Mouse (Mus musculus): ENCODE results near the gene Kyat1.

Gene Kyat1

DNA sequence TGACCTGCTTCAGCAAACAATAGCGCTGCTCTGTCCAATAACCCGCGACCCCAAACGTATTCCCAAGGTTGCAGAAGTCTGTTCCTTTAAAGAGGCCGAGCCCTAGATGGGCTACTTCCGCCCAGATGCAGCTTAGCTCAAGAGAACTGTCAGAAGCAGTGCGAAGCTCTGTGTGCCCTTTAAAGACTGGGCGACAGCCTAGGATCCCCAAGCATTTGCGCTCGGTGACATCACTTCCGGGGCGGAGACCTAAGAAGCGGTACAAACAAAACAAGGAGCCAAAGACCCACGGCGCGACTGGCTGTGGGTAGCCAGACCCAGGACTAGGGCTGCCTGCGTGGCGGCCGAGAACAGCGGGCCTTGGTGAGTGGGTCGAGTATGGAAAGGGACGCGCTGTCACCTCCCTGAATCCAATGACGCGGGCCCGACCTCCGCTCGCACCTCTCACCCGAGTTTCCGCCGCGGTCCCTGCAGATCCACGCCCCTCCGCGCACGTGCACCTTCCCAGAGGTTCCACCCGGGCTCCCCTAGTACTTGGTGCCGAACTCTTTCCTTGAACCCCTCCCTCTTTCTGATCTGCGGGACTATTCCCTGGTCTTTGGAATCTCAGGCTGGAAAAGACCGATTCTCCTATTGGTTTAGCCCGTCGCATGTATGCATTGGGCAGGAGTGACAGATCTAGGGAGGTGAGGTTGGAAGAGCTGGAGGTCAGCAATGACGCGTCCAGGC is at the start of gene Kyat1:
Kyat1 (minus strand) TSS at position 219 of the 729 bp plus-strand sequence.
- DNase-seq (ENCODE audit: low read depth, low spot score) = peak; percentile 94

DNA sequence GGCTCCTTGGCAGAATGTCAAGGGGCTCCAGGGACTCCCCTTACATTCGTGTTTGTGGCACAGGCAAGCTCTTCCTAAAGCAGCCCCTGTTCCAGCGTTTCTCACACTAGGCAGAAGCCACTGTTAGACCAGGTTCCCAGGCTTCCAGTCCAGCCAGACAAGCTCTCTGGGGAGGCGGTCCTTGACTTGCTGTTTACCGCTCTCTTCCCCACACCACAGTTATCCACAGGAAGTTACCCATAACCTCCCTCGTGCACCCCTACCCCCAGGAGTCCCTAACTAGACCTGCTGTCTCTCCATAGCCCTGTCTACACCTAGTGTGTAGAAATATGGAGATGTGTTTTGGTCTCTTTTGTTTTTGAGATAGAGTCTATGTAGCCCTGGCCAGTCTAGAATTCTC is 48.2 kb upstream of the Kyat1 start:
- DNase-seq (ENCODE audit: low read depth, low spot score) = no peak

DNA sequence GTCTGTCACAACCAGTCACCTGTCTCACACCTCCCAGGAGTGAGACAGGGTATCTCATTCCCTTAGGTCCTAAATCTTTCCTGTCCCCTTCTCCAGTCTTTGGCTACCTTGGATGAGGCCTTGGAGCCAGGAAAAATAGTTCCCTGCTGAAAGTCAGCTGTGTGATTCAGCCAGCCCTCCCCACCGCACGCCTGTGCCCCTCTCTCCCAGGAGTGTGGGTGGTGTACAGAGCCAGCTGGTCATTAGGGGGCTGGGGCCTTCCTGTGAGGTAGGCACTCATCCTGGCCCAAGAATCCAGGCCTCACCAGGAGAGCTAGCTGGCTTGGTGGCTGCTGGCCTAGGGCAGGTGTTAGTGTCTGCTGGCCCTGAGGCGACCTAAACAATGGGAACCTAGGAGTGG is 46.9 kb upstream of the Kyat1 start:
- no peak for DNase-seq (ENCODE audit: low read depth, low spot score)

DNA sequence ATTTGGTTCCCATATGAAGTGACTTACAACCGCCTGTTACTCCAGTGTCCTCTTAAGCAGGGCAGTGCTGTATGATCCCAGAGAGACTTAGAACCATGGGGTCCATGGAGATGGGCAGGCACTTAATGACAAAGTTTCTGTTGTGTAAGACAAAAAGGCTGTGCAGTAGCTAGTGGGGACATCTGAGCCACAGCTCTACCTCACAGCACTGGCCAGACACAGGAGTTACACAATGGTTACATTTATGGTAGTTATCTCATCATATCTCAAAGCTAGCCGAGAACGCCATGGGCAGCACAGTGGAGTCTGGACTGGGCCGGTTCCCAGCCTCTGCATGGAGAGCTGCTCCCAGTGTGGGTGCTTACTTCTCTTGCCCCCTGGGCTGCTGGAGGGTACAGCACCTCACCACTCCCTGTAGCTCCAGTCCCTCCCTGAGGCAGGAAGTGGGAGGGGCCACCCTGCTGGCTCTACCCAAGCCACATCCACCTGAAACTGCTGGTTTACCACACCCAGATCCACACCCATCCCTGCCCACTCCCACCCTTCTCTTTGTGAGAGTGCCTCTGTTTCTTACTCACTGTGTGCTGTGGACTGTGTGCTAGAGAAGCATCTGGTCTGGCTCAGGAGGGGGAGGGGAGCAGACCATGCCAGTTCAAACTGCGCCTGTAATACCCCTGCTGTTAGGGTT is 45.9 kb upstream of the Kyat1 start:
- DNase-seq (ENCODE audit: low read depth, low spot score) = peak; percentile 85

DNA sequence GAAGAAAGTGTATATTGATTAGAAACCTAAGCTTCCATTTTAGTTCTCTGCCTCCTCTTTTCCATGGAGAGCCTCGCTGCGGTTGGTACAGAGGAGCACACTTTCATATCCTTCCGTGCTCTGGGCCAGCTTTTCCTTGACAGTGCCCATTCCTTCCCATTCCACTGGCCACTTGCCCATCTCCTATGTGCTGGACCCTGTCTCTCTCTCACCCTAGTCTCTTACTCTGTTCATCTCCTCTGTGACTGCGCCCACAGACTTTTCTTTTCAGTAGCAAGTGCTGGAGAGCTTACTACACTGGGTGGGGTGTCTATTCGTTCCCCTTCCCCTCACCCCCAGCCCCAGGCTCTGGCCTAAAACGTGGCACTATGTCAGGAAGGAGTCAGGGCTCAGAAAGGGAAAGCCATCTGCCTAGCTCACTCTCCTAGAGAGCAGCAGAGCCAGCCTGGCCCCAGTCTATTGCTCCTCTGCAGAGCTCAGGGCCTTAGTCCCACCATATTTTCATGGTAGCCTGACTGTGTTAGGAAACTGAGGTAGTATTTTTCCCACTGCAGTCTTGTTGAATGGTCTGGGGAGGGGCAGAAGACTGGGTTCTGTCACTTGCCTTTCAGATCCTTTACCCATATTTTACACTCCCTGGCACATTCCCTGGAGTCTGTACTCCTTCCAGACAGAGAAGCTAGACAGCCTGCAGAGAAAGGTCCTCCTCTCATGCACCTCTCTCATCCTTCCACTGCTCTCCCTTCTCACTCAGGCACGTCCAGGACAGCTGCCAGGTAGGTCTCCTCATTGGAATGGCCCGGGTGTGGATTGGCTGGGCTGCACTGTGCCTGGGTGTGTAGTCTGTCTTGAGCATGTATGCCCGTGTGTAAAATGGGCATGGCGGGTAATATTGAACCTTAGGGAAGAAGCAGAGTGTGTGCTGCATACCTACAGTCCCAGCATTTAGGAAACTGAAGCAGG is 44.8 kb upstream of the Kyat1 start:
- no peak for DNase-seq (ENCODE audit: low read depth, low spot score)

DNA sequence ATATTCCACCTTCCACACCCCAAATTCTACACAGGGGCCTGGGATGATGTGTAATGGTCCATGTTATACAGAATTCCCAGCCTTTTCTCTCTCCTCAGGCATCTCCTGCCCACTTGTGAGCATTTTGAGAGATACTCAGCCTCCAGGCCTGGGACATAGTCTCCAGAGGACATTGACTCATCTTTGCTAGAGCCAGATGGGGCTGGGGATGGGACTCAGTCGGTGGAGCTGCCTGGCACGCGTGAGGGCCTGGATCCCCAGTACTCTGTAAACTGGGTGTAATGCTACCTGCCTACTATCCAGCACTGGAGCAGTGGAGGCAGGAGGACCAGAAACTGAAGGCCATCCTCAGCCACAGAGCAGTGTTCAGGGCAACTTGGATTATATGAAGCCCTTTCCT is 43.5 kb upstream of the Kyat1 start:
- no peak for DNase-seq (ENCODE audit: low read depth, low spot score)

DNA sequence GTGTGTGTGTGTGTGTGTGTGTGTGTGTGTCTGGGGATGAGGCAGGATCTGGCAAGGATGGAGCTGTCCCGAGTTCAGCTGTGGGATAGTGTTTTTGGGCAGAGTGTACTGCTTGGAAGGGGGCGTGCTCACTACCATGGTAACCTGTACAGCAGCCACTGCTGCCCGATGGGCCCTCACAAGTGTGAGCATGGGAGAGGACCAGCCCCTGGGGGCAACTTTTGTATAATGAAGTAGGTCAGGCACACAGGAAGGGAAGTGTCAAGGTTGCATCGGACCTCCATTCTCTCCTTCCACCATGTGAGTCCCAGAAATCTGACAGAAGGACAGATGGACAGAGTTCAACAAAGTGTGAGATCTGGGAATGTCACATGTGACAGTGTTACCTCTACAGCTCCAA is 42.0 kb upstream of the Kyat1 start:
- DNase-seq (ENCODE audit: low read depth, low spot score) = no peak

DNA sequence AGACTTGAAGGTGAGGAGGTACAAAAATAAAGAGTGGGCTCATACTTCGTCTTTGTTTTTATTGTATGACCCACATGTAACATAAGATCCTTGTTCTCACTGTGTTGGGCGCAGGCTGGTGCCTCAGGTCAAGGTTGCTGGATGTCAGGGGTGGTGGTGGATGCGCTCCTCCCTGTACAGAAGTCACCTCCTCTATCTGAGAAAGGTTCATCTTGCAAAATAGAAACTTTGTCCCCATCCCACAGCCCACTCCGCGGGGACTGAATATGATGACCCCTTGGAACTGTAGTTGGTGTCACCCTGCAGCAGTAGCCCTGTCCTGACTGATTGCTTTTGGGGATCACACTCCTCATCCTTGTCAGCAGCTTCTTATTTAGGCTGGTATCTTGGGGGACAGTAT is 41.4 kb upstream of the Kyat1 start:
- no peak for DNase-seq (ENCODE audit: low read depth, low spot score)

DNA sequence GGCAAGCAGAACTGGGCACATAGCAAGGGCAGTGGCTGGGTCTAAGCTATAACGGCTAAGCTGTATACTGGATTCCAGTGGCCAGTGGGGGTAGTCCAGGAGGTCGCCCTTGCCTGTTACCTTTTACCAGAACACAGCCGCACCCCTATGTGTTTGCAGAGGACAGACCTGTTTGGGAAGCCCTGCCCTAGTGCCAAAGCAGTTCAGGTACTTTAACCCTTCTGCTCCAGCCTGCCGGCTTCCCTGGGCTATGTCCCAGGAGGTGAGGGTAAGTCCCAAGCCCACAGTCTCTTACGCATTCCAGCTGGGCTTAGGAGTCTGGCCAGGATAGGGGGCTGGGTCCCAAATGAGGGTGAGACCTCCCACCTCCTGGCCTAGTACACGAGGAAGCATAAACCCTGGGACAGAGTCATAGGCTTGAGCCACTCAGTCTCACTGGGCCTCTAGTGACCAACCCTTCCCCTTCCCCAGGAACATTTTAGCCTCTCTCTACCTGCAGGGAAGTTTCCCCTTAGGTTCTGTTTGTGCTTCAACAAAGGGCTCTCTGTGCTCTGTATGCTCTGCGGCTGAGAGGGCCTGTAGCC is 39.0 kb upstream of the Kyat1 start:
- DNase-seq (ENCODE audit: low read depth, low spot score) = no peak

DNA sequence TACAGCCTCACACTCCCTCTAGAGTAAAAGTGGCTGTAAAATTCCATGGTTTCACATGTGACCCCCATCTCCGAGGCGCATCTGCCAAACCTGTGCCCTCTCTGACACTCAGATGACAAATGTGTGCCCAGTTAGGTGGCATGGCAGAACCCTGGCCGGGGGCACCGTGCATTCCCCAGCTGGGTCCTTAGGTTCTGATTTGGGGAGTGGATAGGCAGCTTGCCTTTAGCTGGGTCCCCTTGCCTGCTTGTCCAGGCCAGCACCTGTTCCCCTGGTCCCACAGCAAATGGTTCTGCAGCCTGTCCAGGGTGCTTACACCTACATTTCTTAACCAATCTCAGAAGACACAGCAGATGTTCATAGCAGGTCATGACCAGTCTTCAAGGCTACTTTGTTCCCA is 37.7 kb upstream of the Kyat1 start:
- no peak for DNase-seq (ENCODE audit: low read depth, low spot score)

DNA sequence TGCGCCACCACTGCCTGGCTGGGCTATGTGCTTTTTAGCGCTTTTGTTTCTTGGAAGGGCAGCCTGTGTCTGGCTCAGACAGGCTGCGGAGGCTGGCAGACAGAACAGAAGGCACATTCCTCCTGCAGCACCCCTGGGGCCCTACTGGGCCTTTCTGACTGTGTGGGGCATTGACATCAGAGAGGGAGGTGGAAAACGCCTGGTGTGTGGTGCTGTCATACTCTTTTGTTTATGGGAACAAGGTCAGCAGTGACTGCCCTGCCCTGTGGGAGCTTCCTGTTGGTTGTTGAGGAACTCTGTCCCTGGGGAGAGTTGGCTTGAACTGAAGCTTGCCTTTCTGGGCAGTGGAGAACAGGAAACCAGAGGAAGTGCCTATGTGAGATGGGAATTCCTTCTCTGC is 36.9 kb upstream of the Kyat1 start:
- peak; percentile 94 for DNase-seq (ENCODE audit: low read depth, low spot score)

DNA sequence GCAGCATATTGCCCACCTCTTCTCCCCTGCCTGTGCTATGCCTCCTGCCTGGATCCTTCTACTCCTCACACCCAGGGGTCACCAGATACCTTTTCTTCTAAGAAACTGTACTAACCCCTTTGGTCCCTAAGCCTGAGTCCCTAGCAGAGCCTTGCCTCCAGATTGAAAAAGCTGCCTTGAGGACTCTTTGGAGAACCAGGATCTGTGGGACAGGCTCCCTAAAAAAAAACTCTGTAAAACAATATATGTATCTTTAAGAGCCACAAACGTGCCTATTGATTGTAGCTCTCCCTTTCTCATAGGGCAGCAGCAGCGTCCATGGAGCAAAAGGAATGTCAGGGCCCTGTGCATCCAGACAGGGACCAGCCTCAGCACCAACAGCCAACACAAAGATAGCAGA is 34.6 kb upstream of the Kyat1 start, which contains the start of gene Gm28035:
Gm28035 (plus strand) TSS at position 301 of the 400 bp plus-strand sequence.
- DNase-seq (ENCODE audit: low read depth, low spot score) = no peak

DNA sequence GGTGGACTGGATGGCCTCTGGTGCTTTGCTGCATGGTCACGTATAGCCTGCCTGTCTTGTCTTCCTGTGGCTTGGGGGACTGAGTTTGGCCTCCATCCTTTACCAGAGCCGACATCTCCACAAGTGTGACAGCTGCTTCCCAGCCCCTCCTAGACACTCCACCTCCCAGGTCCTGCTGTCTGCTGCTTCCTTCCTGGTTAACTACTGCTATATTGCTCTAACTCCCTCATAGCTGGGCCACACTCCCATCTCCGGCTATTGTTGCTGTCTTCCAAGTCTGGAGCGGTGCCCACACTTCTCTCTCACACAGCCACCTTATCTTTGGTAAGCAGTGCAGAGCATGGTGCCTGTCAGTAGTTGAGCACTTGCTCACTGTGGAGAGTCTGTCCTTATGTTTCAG is 34.1 kb upstream of the Kyat1 start:
- DNase-seq (ENCODE audit: low read depth, low spot score) = no peak

DNA sequence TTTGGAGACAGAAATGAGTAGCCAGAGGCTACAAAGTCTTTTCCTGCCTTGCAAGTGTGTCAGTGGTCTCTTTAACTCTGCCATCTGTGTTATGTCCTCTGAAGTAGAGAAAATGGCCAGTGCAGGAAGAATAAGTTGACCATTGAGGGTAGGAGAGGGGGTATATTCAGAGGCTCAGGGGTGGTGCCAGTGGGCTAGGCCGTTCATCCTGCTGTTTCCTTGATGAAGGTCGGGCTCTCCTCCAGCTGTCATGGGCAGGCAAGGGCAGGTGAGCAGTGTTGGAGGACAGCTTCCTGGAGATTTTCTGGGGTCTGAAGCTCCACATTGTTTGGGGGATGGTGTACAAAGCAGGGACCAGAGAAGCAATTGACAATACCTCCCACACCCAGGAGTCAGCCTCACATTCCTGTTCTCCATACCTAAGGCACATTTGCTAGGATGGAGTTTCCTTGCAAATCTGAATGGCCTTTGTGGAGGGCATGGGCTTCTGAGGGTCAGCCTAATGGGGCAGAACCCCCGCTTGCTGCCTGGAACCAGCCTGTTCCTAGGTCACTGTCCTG is 33.3 kb upstream of the Kyat1 start:
- no peak for DNase-seq (ENCODE audit: low read depth, low spot score)

DNA sequence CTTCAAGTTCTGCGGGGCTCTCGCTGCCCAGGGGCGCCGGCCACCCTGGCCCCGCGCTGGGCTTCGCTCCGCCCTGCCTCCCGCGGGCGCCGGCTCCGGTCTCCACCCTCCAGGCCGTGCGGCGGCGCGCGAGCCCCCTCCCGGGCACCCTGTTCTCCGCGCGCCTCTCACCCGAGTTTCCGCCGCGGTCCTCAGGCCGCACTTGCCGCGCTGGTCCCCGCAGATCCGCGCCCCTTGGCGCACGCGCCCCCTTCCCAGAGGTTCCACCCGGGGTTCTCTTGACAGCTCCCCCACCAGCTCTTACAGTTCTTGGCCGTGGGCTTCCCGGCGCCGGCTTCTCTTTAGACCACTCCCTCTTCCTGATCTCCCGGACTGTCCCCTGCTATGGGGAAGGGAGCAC is 32.2 kb upstream of the Kyat1 start:
- peak; percentile 73 for DNase-seq (ENCODE audit: low read depth, low spot score)

DNA sequence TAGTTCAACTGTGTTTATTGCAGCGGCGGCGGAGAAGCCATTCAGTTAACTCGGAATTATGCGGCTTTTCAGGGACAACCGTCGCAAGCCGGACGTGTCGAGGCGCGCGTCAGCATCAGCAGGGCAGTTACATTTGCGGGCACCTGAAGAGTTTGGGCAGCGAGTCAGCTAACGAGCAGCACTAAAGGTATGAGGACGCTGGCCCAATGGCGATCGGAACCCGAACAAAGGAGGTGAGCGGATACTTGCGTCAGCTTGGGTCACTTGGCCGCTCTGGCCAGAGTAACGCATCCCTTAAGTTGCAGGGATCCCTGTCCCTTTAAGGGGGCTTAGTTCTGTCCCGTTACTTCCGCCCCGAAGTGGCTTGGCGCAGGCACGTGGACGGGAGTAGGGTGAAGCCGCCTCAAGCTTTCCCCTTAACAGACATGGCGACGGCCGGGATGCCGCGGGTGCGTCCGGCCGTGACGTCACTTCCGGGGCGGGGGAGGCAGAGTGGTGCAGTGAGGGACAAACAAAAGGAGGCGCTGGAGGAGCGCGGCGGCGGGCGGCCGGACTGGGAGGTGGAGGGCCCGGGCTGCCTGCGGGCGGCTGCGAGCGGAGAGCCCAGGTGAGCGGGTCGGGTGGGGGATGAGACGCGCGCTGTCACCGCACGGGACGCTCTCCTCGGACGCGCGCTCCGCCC is 31.7 kb upstream of the Kyat1 start, which contains the start of gene Lrrc8a:
Lrrc8a (plus strand) TSS at position 517 of the 682 bp plus-strand sequence.
- DNase-seq (ENCODE audit: low read depth, low spot score) = peak; percentile 99

DNA sequence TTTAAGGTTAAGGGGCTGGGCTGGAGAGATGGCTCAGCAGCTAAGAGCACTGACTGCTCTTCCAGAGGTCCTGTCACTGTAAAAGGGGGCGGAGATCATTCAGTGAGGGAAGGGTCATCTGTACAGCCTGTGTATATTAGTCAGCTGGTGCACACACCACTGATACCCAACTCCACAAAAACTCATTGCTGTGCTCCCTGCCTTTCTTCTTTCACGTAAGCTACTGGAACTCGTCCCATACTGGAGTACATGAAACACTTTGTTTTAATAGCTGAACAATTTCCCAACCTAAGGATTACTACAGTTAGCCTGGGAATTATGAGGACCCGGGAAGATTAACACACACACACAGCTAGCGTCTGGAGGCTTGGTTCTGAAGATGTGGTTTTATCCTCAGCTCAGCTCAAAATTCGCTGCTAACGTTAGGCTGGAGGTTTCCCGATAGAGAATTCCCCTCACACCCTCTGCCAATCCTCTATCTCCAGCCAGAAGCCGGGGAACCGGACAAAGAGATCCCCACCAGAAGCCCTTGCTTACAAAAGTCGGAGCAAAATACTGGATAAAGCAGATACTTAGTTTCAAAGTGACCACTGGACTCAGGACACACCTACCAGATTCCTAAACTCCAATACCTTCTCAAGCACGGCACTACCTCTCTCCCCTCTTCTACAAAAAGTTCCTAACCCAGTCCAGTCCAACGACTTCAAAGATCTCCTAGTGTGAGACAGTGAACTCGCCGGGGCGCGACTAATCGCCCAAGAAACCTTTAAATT is 31.0 kb upstream of the Kyat1 start:
- DNase-seq (ENCODE audit: low read depth, low spot score) = no peak

DNA sequence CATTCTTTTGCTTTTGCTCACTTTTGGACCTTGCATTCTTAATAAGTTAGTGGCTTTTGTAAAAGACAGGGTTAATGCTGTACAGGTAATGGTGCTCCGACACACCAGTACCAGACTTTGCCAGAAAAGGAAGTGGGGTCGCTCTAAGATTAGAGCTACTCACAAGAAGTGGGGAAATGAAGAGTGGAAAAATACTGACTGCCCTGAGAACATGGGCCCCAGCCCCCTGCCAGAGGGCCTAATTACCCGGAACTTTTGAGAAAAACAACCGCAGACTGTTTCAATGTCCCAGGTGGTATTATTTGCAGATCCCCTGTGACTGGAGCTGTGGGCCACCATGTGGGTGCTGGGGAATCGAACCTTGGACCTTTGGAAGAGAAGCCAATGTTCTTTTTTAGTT is 29.9 kb upstream of the Kyat1 start:
- no peak for DNase-seq (ENCODE audit: low read depth, low spot score)

DNA sequence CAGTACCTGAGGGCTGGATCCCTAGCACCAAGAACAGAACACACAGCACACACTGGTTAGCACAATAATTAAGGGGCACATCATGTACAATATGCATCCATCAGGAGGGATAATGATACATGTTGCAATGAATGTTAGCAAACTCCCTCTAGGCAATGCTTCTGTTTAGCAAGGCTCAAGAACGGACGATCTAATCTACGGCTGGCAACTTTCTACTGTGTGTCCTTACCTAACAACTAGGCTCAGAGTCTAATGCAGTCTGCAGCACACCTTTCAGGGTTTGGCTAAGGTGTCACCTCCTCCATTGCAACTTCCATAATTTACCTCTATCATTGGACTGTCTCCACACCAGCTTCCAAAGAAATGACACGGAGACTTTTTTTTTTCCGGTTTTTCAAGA is 10.6 kb upstream of the Kyat1 start:
- no peak for DNase-seq (ENCODE audit: low read depth, low spot score)

DNA sequence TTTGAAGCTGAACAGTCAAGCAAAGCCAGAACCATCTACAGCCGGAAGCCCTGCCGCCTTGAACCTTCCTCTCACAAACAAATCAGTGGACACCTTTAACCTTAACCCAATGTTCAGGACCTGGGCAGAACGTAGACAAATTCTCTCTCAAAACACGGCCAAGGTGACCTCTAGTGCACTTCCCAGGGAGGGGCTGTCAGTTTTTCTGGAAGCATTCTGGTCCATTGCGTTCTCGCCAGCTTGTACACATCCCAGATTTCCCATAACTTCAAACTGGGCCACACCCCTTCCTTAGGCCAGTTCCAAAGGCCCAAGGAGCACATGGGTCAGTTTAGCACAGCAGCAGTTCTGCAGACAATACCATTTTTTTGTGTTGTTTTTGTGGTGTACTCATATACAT is 9.8 kb upstream of the Kyat1 start:
- peak; percentile 45 for DNase-seq (ENCODE audit: low read depth, low spot score)

Measured in ZHBTc4 (cell line).